Mouse (Mus musculus) cortical plate, adult 2 months (tissue): ENCODE data around the gene Uggt1. TPM values are rescaled to one million over a fixed set of nuclear protein-coding genes. Genes with fewer than 3 reads are reported as not detected.

Experiments used
- H3K27ac ChIP-seq: fragments of 200-500 bp; 2 replicates; pipeline ENCODE4 v1.5.1; 2012; ENCODE audit warnings: low read length, control low read depth, inconsistent platforms; ENCODE audit not compliant: insufficient read depth
- H3K4me1 ChIP-seq: fragments of 200-500 bp; 2 replicates; pipeline ENCODE4 v1.6.1; 2011; ENCODE audit warnings: low read length; ENCODE audit not compliant: control insufficient read depth, insufficient read depth
- H3K4me3 ChIP-seq: fragments of 200-500 bp; 2 replicates; pipeline ENCODE4 v1.5.1; 2011; ENCODE audit warnings: mild to moderate bottlenecking, low read length, control low read depth; ENCODE audit not compliant: insufficient read depth
- CTCF ChIP-seq: fragments of 200-500 bp; IDR thresholded peaks from 2 replicates; pipeline ENCODE4 v1.5.1; 2011; ENCODE audit warnings: mild to moderate bottlenecking, control low read depth, low read length; ENCODE audit not compliant: insufficient read depth; ENCODE audit errors: extremely low read depth
- POLR2A ChIP-seq: fragments of 200-500 bp; IDR thresholded peaks from 2 replicates; pipeline ENCODE4 v1.6.1; 2011; ENCODE audit warnings: mild to moderate bottlenecking, low read length, control low read depth; ENCODE audit not compliant: insufficient read depth; ENCODE audit errors: extremely low read depth
- polyA plus RNA-seq: library from polyadenylated mRNA; depleted of rRNA; stranded (reverse); fragments of >200 nt; gene quantifications from 2 replicates; pipeline ENCODE4 v1.2.3, GENCODE M21; 2012; rRNA removed

Uggt1 gene
- polyA plus RNA-seq, 1 experiment, result 25.1 TPM

- Histone ChIP-seq H3K27ac (no peak overlapping the region), H3K4me3 (no peak overlapping the region), H3K4me1 (no peaks in the 10 kb centered on the region)
- no peak for TF ChIP-seq CTCF
Measured at GRCm38 (mm10) chr1:36105917-36106706, 138.4 kb downstream of the Uggt1 start.

GRCm38 (mm10) chr1:36100371-36100770 lies 144.1 kb downstream of the Uggt1 start:
- Histone ChIP-seq H3K27ac (no peak overlapping the region), H3K4me3 (no peak overlapping the region)
- TF ChIP-seq POLR2A, result no peak
- TF ChIP-seq CTCF, result no peak

GRCm38 (mm10) chr1:36098432-36098831 lies 146.1 kb downstream of the Uggt1 start:
- no peak for TF ChIP-seq CTCF
- TF ChIP-seq POLR2A, result no peak
- Histone ChIP-seq H3K4me3 (no peak overlapping the region), H3K27ac (no peak overlapping the region), H3K4me1 (peaks cover 6% of the 10 kb centered on the region)

More at GRCm38 (mm10) chr1:36100371-36100770, 144.1 kb downstream of the Uggt1 start:
- H3K4me1 ChIP-seq, result peaks cover 4% of the 10 kb centered on the region

DNA sequence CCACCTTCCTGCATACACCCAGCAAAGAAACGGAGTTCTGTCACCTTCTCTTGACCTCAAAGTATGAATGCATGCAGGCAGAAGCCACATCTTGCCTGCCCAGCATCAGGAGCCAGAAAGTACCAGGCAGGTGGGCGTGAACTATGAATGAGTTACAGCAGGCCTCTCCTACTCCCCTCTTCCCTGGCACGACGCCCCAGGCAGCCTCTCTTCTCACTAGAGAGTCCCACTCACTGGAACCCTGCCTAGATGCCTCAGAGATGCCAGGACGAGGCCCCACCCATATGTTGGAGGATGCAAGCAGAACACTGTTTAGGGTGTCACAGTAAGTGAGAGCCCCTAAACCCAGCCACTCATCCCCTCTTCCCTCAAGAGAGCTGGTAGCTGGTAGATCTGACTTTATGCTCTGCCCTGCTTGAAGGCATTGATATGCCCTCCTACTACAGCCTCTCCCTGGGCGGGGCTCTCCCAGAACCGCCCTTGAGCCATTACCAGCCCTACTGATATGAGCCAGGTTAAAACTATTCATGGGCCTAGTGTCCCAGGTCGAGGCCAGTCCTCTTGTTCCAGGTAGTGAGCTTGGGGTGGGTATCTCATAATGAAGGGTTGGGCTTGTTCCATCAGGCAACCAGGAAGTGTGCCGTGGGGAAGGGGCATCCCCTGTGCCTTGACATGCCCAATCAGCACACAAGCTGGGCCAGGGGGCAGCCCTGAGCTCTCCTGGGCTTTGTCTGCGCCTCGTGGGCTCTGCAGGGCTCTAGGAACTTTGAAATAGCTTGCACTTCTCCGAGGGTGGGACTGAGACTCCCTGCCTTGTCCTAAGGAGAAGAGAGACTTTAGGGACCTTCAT lies 148.9 kb downstream of the Uggt1 start:
- Histone ChIP-seq H3K4me3 (no peak overlapping the region), H3K4me1 (peaks cover 6% of the 10 kb centered on the region), H3K27ac (no peak overlapping the region)
- TF ChIP-seq POLR2A (no peak), CTCF (no peak)

GRCm38 (mm10) chr1:36093741-36094140 lies 150.8 kb downstream of the Uggt1 start:
- Histone ChIP-seq H3K4me1 (peaks cover 8% of the 10 kb centered on the region), H3K27ac (no peak overlapping the region), H3K4me3 (no peak overlapping the region)
- TF ChIP-seq CTCF (no peak), POLR2A (no peak)

- no peak overlapping the region for H3K4me3 ChIP-seq
- TF ChIP-seq POLR2A, result no peak
- TF ChIP-seq CTCF, result no peak
Measured at GRCm38 (mm10) chr1:36091246-36091645, 153.3 kb downstream of the Uggt1 start.

GRCm38 (mm10) chr1:36090722-36091110 lies 153.8 kb downstream of the Uggt1 start:
- Histone ChIP-seq H3K4me1 (peaks cover 6% of the 10 kb centered on the region), H3K4me3 (no peak overlapping the region), H3K27ac (no peak overlapping the region)
- TF ChIP-seq CTCF (no peak), POLR2A (no peak)

More at GRCm38 (mm10) chr1:36091246-36091645, 153.3 kb downstream of the Uggt1 start:
- H3K27ac ChIP-seq, result no peak overlapping the region
- H3K4me1 ChIP-seq, result peaks cover 8% of the 10 kb centered on the region

Other genes with a start within 250 kb of the Uggt1 start
- 53.2 and 53.6 TPM in 2 replicates for gene Hs6st1, start 176.3 kb downstream of the Uggt1 start, polyA plus RNA-seq
- gene Neurl3, start 30.0 kb upstream of the Uggt1 start, polyA plus RNA-seq, result 0.94 and 1.1 TPM in 2 replicates
- gene Arid5a, start 63.0 kb upstream of the Uggt1 start, polyA plus RNA-seq, result 9.5 and 11.3 TPM in 2 replicates
- 63.6 and 65.8 TPM in 2 replicates for gene Kansl3, start 124.5 kb upstream of the Uggt1 start, polyA plus RNA-seq
- 0.02 TPM in 1 of 2 replicates, not detected in the other for gene Fer1l5, start 127.6 kb upstream of the Uggt1 start, polyA plus RNA-seq
- 33.0 and 33.3 TPM in 2 replicates for gene Lman2l, start 200.6 kb upstream of the Uggt1 start, polyA plus RNA-seq
- gene Cnnm4, start 226.9 kb upstream of the Uggt1 start, polyA plus RNA-seq, result 6.5 and 7.0 TPM in 2 replicates